Mouse (Mus musculus) T-helper 2 cell (primary cell): Measurements from ENCODE around the gene Slc2a2.
"Not testable (repeated sequence)": the region's sequence is repeated elsewhere in the genome, so short reads cannot be mapped to it uniquely, and the experiment has no call there.

Experiments
- in situ Hi-C: fragments of 300-600 bp; cut with MboI, MseI; formaldehyde crosslinking; loops from one replicate; pipeline ENCODE4 v1.15.1; 2025; ENCODE audit warnings: high pct_unique_total_duplicates

Slc2a2 gene

DNA sequence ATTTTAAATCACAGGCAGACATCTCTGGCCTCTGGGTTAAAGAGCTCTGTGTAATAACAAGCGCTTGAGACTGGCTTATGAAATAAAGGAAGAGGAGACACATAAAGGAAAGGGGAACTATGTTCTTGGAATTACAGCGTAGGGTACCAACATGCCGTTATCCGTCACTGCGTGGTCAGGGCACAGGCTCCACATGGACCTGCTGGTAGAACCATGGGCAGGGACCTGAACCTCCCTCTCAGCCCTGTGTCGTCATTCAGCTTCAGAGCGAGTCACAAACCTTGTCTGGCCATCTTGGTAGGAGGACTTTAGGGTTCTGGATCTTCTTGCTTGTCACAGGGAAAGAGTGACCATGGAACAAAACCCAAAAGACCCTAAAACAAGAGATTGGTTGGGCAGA, 28.7 kb downstream of the Slc2a2 start:
- in situ Hi-C loops: no loop called here

GRCm38 (mm10) chr3:28734712-28735111, 37.0 kb downstream of the Slc2a2 start:
- in situ Hi-C loops: no loop called here

GRCm38 (mm10) chr3:28736981-28737380, 39.3 kb downstream of the Slc2a2 start:
- in situ Hi-C loops: no loop called here

DNA sequence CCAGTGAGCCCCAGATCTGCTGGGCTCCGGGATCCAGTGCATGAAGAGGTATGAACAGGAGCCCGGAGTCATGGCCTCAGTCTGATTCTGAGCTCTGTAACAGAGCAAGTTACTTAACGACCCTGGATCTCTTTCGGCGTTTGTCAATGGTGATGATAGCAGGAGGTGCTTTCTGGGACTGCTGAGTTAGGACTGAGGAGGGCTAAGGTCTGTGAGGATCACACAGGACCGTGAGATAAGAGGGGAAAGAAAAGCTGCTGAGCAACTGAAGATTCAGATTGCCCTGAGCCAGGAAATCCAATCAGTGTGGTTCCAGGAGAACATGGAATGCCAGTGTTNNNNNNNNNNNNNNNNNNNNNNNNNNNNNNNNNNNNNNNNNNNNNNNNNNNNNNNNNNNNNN, 42.6 kb downstream of the Slc2a2 start:
- in situ Hi-C loops: loop anchor here (5.0 kb wide), 1 partner anchor 183 kb away; no protein-coding TSS in a partner anchor

DNA sequence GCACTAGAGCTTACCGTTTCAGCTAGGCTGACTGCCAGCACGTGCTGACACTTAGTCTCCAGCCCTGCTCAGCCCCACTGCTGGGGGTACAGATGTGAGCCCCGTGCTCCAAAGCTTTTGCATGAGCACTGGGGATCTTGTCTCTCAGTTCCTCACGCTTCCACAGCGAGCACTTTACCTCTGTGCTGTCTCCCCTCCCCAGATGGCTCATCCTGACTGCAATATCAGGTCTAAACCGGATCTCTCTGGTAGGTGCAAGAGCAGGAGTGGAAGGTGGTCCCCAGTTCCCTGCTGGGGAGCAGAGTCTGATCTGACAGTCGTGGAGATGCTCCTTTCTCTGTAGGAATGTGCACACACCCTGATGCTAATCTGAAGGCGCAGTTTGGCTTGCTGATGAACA, 45.5 kb downstream of the Slc2a2 start:
- in situ Hi-C loops: loop anchor here (5.0 kb wide), 1 partner anchor 186 kb away; no protein-coding TSS in a partner anchor

DNA sequence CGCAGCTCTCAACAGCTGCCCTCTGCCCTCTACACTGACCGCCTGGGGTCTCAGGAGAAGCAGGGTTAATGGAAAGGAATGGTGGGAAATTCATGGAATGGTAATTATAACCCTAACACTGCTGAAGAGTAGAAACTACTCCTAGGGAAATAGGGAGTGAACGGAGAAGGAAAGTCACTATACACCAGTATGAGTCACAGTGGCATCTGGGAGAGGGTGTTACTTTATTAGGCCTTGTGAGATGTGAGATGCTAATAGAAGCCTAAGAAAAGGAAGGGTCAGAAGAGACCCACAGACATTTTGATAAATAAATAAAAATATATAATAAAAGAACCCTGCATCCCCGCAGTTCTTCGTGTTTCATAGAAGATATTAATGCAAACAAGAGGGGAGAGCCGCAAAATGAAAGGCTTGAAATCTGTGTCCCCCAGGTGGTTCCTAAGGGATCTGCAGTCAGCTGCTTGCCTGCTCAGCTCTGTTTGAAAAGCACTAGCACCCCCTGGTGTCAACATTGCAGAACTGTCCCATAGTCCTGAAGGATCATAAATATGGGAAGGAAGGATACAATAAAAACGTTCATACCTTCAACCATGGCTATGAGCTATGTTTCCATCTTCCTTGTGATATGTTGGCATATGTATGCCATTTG, 48.3 kb downstream of the Slc2a2 start:
- in situ Hi-C loops: loop anchor here (5.0 kb wide), 1 partner anchor 584 kb away; no protein-coding TSS in a partner anchor

DNA sequence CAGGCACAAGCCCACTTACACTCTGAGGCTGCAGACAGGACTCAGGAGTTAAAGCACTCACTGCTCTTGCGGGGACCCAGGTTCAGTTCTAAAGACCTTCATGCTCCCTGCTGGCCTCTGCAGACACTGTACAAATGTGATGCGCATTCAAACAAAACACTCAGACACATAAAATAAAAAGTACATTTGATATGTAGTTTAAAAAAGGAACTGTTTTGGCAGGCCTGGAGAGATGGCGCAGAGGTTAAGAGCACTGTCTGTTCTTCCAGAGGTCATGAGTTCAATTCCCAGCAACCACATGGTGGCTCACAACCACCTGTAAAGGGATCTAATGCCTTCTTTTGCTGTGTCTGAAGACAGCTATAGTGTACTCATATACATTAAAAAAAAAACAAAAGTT, 50.4 kb downstream of the Slc2a2 start:
- in situ Hi-C loops: loop anchor here (5.0 kb wide), 1 partner anchor 586 kb away; no protein-coding TSS in a partner anchor

DNA sequence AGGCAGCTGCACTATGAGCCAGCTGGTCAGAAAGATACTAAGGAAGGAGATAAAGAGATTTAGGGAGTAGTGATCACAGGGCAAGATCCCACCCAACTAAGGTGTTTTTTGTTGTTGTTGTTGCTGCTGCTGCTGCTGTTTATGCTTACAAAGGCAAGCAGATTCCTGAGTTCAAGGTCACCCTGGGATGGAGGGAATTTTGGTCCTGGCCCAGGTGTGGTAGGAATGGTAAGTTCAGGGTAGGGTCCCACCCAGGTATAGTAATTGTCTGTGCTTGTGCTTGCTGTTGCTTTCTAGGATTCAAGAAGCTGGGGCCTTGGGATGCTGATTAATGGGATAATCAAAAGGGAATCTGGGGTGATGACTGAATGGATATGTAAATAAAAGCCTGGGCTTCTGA, 51.3 kb downstream of the Slc2a2 start:
- in situ Hi-C loops: loop anchor here (5.0 kb wide), 1 partner anchor 587 kb away; no protein-coding TSS in a partner anchor

GRCm38 (mm10) chr3:28755477-28755876, 57.8 kb downstream of the Slc2a2 start:
- in situ Hi-C loops: no loop called here

DNA sequence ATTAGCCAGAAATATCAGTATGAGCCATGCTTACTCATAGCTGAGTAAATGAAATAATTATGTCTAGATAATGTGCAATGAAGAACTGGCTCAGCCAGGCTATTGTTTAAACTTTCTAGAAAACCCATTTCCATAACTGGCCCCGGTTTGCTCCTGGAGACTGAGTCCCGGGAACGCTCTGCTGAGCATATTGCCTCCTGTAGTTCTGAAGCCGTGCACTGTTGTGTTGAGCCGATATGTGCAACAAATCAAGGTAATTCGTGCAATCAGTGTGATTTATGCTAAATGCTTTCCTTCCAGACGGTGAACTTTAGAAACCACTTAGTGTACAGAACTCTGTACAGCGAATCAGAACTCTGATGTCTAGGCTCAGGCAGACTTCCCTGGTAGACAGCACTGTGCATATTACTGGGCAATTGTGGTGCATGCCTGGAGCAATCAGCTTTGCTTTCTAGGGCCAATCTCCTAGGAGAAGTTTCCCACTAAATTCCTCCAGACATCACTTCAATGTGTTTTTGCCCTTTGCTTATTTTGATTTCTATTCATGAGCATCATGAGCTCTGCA, 63.6 kb downstream of the Slc2a2 start:
- in situ Hi-C loops: no loop called here

- in situ Hi-C loops: no loop called here
These were observed 69.2 kb downstream of the Slc2a2 start for GRCm38 (mm10) chr3:28766935-28767334.

GRCm38 (mm10) chr3:28768222-28768621, 70.5 kb downstream of the Slc2a2 start:
- in situ Hi-C loops: no loop called here

- in situ Hi-C loops: not testable (repeated sequence)
These were observed 75.2 kb downstream of the Slc2a2 start for GRCm38 (mm10) chr3:28772919-28773318.

- in situ Hi-C loops: loop anchor here (25.0 kb wide), 1 partner anchor 1613 kb away; the partner anchor contains the start of gene Ect2
These were observed 77.7 kb downstream of the Slc2a2 start for GRCm38 (mm10) chr3:28775361-28775760.

- in situ Hi-C loops: loop anchor here (25.0 kb wide), 1 partner anchor 1614 kb away; the partner anchor contains the start of gene Ect2
These were observed 78.3 kb downstream of the Slc2a2 start for GRCm38 (mm10) chr3:28775958-28776357.

DNA sequence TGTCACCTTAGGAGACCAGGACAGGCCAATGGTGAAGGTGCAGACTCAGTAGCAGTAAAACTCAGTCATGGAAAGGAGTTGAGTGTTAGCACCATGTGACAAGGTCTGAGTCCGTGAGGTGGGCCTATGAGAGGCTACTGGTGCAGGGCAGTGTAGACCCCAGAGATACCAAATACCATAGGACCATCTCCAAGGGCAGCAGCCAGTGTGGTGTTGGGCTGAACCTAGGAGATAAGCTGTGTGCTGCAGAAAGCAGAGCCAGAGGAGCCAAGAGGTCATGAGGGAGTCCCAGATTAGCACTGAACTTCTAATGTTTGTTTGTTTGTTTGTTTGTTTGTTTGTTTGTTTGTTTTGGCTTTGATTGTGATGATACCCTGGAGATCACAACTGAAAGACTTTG, 78.8 kb downstream of the Slc2a2 start:
- in situ Hi-C loops: loop anchor here (25.0 kb wide), 1 partner anchor 1614 kb away; the partner anchor contains the start of gene Ect2

DNA sequence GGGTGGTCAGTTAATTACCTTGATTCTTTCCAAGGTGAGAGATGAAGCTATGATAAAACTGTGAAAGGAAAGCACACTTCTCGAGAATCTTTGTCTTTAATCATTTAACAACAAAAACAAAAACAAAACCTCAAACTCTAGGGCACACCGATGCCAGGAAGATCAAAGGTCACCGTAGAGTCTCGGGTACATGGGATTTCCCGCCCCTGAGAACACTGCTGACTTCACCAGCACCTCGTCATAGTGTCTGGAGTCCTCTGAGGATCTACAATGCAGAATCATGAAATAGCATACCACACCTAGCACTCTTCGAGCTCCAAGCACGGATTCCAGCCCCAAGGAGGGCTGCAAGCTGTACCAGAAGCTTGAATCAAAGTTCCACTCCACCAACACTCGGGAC, 82.8 kb downstream of the Slc2a2 start:
- in situ Hi-C loops: loop anchor here (25.0 kb wide), 1 partner anchor 1618 kb away; the partner anchor contains the start of gene Ect2
